Mouse (Mus musculus) testis, adult 10 weeks (tissue): ENCODE measurements around the gene Dolk. TPM values are rescaled to one million over a fixed set of nuclear protein-coding genes. Genes with fewer than 3 reads are reported as not detected.

Experiments used
- polyA plus RNA-seq: library from polyadenylated mRNA; stranded (reverse); fragments of 350-450 nt; fragmentation: Illumina TruSeq; extraction: RNeasy Lipid Tissue Mini Kit (QIAGEN cat#74804); gene quantifications from one replicate; pipeline ENCODE4 v1.2.3, GENCODE M21; 2014; ENCODE audit warnings: low read depth, low replicate concordance

Dolk gene
- polyA plus RNA-seq: 2.2 TPM

DNA sequence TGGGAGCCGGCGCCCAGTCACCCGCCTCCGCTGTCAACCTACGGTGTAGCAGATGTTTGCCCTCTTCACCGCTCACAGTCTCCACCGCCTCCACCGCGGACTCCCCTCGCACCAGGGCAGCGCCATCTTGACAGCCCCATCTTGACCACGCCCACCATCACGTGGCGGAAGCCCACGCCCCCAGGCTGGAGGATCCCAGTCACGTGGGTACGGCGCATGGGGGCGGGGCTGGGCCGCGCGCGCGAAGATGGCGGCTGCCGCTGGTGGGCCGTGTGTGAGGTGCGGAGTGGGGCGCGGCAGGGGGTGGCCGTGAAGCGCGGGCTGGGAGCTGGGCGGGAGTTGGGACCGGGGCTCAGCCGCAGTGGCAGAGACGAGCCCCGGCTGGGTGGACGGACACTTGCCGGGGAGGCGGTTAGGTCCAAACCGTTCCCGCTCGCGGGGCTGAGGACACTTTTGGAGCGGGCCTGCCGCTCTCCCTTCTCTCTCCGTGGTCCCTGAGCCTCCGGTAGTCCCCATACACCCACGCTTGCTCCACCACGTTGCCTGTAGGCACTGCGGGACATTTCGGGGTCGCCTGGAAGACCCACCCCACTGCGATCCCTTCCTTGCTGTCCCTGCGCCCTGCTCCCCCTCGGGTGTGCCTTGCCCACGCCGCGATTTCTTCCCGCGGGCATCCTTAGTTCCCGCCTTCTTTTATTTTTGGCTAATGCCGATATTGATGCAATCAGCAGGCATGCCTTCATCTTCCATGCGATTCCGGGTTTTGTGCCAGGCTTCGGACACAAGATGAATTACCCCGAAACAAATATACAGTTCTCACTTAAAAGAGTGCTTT is at the start of gene Dolk, which contains the start of gene Nup188:
Gene Dolk (minus strand): TSS at position 143 of the 835 bp plus-strand sequence.
Gene Nup188 (plus strand): TSS at position 206 of the 835 bp plus-strand sequence.

GRCm38 (mm10) chr2:30280743-30281142 is 5.4 kb downstream of the Dolk start, which contains the start of gene Gm28038:
Gm28038 (plus strand) TSS chr2:30281043.

GRCm38 (mm10) chr2:30265767-30266253 is 20.3 kb downstream of the Dolk start, which contains the start of gene Phyhd1:
Phyhd1 (plus strand) TSS chr2:30266203.

DNA sequence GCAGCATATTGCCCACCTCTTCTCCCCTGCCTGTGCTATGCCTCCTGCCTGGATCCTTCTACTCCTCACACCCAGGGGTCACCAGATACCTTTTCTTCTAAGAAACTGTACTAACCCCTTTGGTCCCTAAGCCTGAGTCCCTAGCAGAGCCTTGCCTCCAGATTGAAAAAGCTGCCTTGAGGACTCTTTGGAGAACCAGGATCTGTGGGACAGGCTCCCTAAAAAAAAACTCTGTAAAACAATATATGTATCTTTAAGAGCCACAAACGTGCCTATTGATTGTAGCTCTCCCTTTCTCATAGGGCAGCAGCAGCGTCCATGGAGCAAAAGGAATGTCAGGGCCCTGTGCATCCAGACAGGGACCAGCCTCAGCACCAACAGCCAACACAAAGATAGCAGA is 45.9 kb downstream of the Dolk start, which contains the start of gene Gm28035:
Gene Gm28035 (plus strand): TSS at position 301 of the 400 bp plus-strand sequence.

GRCm38 (mm10) chr2:30237199-30237880 is 48.8 kb downstream of the Dolk start, which contains the start of gene Lrrc8a:
Lrrc8a (plus strand) TSS chr2:30237715.

Other genes starting within 250 kb of the Dolk start
- gene Wdr34, start 237.5 kb downstream of the Dolk start, polyA plus RNA-seq: 3.7 TPM
- 223 TPM for gene Set, start 229.0 kb downstream of the Dolk start, polyA plus RNA-seq
- 0.27 TPM for gene Pkn3, start 208.7 kb downstream of the Dolk start, polyA plus RNA-seq
- gene Zdhhc12, start 192.7 kb downstream of the Dolk start, polyA plus RNA-seq: 6.2 TPM
- gene Zer1, start 161.7 kb downstream of the Dolk start, polyA plus RNA-seq: 3.9 TPM
- gene Tbc1d13, start 152.6 kb downstream of the Dolk start, polyA plus RNA-seq: 7.8 TPM
- gene Endog, start 114.8 kb downstream of the Dolk start, polyA plus RNA-seq: not detected
- 9.2 TPM for gene Spout1, start 107.9 kb downstream of the Dolk start, polyA plus RNA-seq
- gene Kyat1, start 80.5 kb downstream of the Dolk start, polyA plus RNA-seq: 0.71 TPM
- gene Lrrc8a, start 48.6 kb downstream of the Dolk start, polyA plus RNA-seq: 0.77 TPM
- gene Gm28035, start 45.8 kb downstream of the Dolk start, polyA plus RNA-seq: not detected
- gene Phyhd1, start 20.1 kb downstream of the Dolk start, polyA plus RNA-seq: 0.41 TPM
- gene Gm28038, start 5.3 kb downstream of the Dolk start, polyA plus RNA-seq: 16.6 TPM
- 107 TPM for gene Nup188, start 63 bp upstream of the Dolk start, polyA plus RNA-seq
- gene Sh3glb2, start 73.0 kb upstream of the Dolk start, polyA plus RNA-seq: 0.39 TPM
- 0.29 TPM for gene Miga2, start 77.9 kb upstream of the Dolk start, polyA plus RNA-seq
- 1.2 TPM for gene Dolpp1, start 105.9 kb upstream of the Dolk start, polyA plus RNA-seq
- gene Crat, start 129.5 kb upstream of the Dolk start, polyA plus RNA-seq: 107 TPM
- 5.1 TPM for gene Ptpa, start 129.7 kb upstream of the Dolk start, polyA plus RNA-seq
- gene Ier5l, start 187.9 kb upstream of the Dolk start, polyA plus RNA-seq: not detected